Mouse (Mus musculus): ENCODE results near the gene Set. TPM values are rescaled to one million over a fixed set of nuclear protein-coding genes. Genes with fewer than 3 reads are reported as not detected.

The Set gene
- total and polyA plus RNA-seq, 3 experiments = 250 to 973 (median 580) TPM

- TF ChIP-seq ZC3H11A (IDR thresholded peaks at IDR 0.05; ENCODE audit: low read depth, low read length) (no peak), POLR2AphosphoS5 (IDR thresholded peaks at IDR 0.05; ENCODE audit: borderline replicate concordance, low read depth, low read length) (0 out of 2 replicates have a peak, but pooled peaks have one; percentile 60), RCOR1 (IDR thresholded peaks at IDR 0.05; ENCODE audit: low read depth, low read length) (no peak), ZKSCAN1 (IDR thresholded peaks at IDR 0.05; ENCODE audit: low read depth, low read length) (no peak), GATA1 (IDR thresholded peaks at IDR 0.05; ENCODE audit: low read depth, low read length) (no peak)
These were observed 4.3 kb downstream of the Set start (continued) for GRCm38 (mm10) chr2:30061215-30062166.

- DNase-seq (ENCODE audit: low read depth, low spot score) = peak; percentile 92
- TF ChIP-seq CHD2 (IDR thresholded peaks at IDR 0.05; ENCODE audit: low read length) (no peak), POLR2A (IDR thresholded peaks at IDR 0.05; ENCODE audit: control insufficient read depth in 1 of 2, insufficient read depth in 1 of 2, low read depth in 1 of 2, low read length in 2 of 2, poor library complexity in 1 of 2) (peak; percentile 47 to 86), POLR2AphosphoS2 (IDR thresholded peaks at IDR 0.05; ENCODE audit: low read length) (peak; percentile 82), USF1 (IDR thresholded peaks at IDR 0.05; ENCODE audit: low read depth, low read length) (peak; percentile 93), MAX (IDR thresholded peaks at IDR 0.05; ENCODE audit: low read length) (peak; percentile 98), EP300 (IDR thresholded peaks at IDR 0.05; ENCODE audit: low read depth in 1 of 2, low read length in 2 of 2) (peak; percentile 38 to 47), E2F4 (IDR thresholded peaks at IDR 0.05; ENCODE audit: borderline replicate concordance, low read depth, low read length) (no peak), POLR2AphosphoS5 (IDR thresholded peaks at IDR 0.05; ENCODE audit: borderline replicate concordance, low read depth, low read length) (peak; percentile 8; the same call in 1 of the 2 replicates), ZC3H11A (IDR thresholded peaks at IDR 0.05; ENCODE audit: low read depth, low read length) (no peak; the same call in 1 of the 2 replicates), UBTF (IDR thresholded peaks at IDR 0.05; ENCODE audit: borderline replicate concordance, insufficient read depth, low read depth, low read length) (0 out of 2 replicates have a peak, but pooled peaks have one; percentile 12), TBP (IDR thresholded peaks at IDR 0.05; ENCODE audit: low read depth, low read length) (peak; percentile 81), USF2 (IDR thresholded peaks at IDR 0.05; ENCODE audit: borderline replicate concordance in 1 of 2, insufficient read depth in 1 of 2, low read depth in 1 of 2, low read length in 2 of 2) (peak; percentile 19 to 54; a peak in 2 of 4 replicates), ELF1 (IDR thresholded peaks at IDR 0.05; ENCODE audit: low read depth, low read length) (peak; percentile 71), MXI1 (IDR thresholded peaks at IDR 0.05; ENCODE audit: low read depth, low read length) (peak; percentile 97), TCF12 (IDR thresholded peaks at IDR 0.05; ENCODE audit: low read depth, low read length) (peak; percentile 51), GATA1 (IDR thresholded peaks at IDR 0.05; ENCODE audit: low read depth, low read length) (peak; percentile 64), ETS1 (IDR thresholded peaks at IDR 0.05; ENCODE audit: low read depth, low read length) (peak; percentile 48), JUND (IDR thresholded peaks at IDR 0.05; ENCODE audit: low read depth, low read length) (no peak), MAZ (IDR thresholded peaks at IDR 0.05; ENCODE audit: low read depth, low read length) (no peak; the same call in none of the 2 replicates), MEF2A (IDR thresholded peaks at IDR 0.05; ENCODE audit: extremely low read depth, insufficient replicate concordance, low read depth, low read length, poor library complexity, severe bottlenecking) (no peak), RCOR1 (IDR thresholded peaks at IDR 0.05; ENCODE audit: low read depth, low read length) (peak; percentile 62; the same call in 1 of the 2 replicates), KAT2A (conservative IDR thresholded peaks at IDR 0.05; ENCODE audit: low read depth, low read length) (peak; percentile 50), NELFE (IDR thresholded peaks at IDR 0.05; ENCODE audit: low read depth, low read length) (peak; percentile 69), MYC (IDR thresholded peaks at IDR 0.05; ENCODE audit: low read depth, low read length) (peak; percentile 98), CHD1 (IDR thresholded peaks at IDR 0.05; ENCODE audit: low read depth, low read length) (no peak), MAFK (IDR thresholded peaks at IDR 0.05; ENCODE audit: borderline replicate concordance, low read depth, low read length) (no peak), BHLHE40 (IDR thresholded peaks at IDR 0.05; ENCODE audit: borderline replicate concordance, low read depth, low read length) (0 out of 2 replicates have a peak, but pooled peaks have one; percentile 7), SIN3A (IDR thresholded peaks at IDR 0.05; ENCODE audit: low read length) (peak; percentile 87)
These were observed 5.3 kb downstream of the Set start for GRCm38 (mm10) chr2:30062249-30063093.

More at GRCm38 (mm10) chr2:30062249-30063093, 5.3 kb downstream of the Set start:
- H3K27me3 ChIP-seq (ENCODE audit: control insufficient read depth in 1 of 2, insufficient read depth in 2 of 2, low read length in 2 of 2) = no peaks in the 10 kb centered on the region
- H3K9ac ChIP-seq (ENCODE audit: control insufficient read depth, low read depth, low read length, poor library complexity, severe bottlenecking) = peak overlapping the region; percentile 99
- no peaks in the 10 kb centered on the region for H3K9me3 ChIP-seq (replicated peaks; ENCODE audit: insufficient read depth, low read length)
- H3K36me3 ChIP-seq (ENCODE audit: control insufficient read depth in 1 of 2, insufficient read depth in 2 of 2, low read length in 2 of 2) = peaks cover 0 to 15% of the 10 kb centered on the region in 2 experiments; a peak in 3 of 4 replicates
- peaks cover 56% of the 10 kb centered on the region for H3K79me2 ChIP-seq (ENCODE audit: control insufficient read depth, insufficient read depth, low read length, poor library complexity)
- H3K4me3 ChIP-seq (ENCODE audit: control insufficient read depth in 1 of 2, insufficient read depth in 1 of 2, low read depth in 2 of 2, low read length in 2 of 2) = peak overlapping the region; percentile 86 to 94
- peaks cover 3 to 9% of the 10 kb centered on the region in 2 experiments; a peak in 3 of 4 replicates for H3K4me1 ChIP-seq (ENCODE audit: control insufficient read depth in 1 of 2, insufficient read depth in 2 of 2, low read length in 2 of 2)
- peak overlapping the region; percentile 97 for H3K27ac ChIP-seq (ENCODE audit: control insufficient read depth, low read depth, low read length)
